Comparison of ENCODE assay signal across 11 mouse cellular contexts in the genomic region with DNA sequence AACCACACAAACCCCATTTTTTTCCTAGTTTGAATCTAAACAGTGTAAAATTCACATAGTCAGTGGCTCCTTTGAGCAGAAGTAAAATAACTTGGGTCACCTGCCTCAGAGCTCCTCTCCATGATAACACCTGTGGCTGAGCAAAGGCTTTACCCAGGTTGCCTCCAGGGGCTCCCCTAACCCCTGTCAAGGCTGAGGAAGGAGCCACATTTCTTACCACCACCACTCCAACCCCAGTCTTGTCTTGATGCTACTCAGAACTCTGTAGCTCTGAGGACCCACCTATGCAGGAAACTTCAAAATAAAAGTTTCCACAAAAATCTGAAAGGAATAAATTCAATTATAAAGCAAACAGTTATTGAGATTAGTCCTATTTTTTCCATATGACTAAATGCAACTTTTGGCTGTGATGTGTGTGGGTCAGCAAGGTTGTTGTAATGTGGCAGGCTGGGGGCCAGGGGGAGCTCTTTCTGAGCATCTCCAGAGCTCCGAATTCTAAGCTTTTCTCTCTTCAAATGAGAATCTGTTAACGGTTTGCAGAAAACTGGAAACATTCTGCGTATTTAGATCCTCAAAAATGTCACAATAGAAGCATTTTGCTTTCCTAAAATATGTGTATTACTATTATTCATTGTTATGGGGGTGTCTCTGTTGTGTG.
DNase-seq lines count a peak whose midpoint lies in the region; ATAC-seq and TF ChIP-seq lines count a peak whose summit lies in the region.
"Had no signal": no experiment of that assay in that cellular context is flagged by ENCODE, and none has a peak within 500 bp of the region (broad histone marks: within the 10 kb centered on the region; RNA-seq: fewer than 3 reads in every experiment).

No protein-coding gene starts in this region.

- no peaks in the 10 kb centered on the region for H3K4me1 ChIP-seq in heart, embryonic 11.5 days (ENCODE audit: control insufficient read depth, insufficient read depth, low read length)
- no peaks in the 10 kb centered on the region; the same call in 1 of the 2 replicates for H3K4me1 ChIP-seq in spleen, adult 2 months (ENCODE audit: control insufficient read depth, insufficient read depth, insufficient read length)
- no peaks in the 10 kb centered on the region for H3K4me1 ChIP-seq in embryonic facial prominence, embryonic 11.5 days (ENCODE audit: control insufficient read depth, insufficient read depth, low read length)
- H3K4me1 ChIP-seq: limb, embryonic 13.5 days; stomach, embryonic 15.5 days had no signal

- no peaks in the 10 kb centered on the region for H3K27me3 ChIP-seq in heart, embryonic 11.5 days (ENCODE audit: control insufficient read depth, insufficient read depth, low read length)
- no peaks in the 10 kb centered on the region for H3K27me3 ChIP-seq in spleen, adult 2 months (ENCODE audit: control insufficient read depth, insufficient read depth, low read length)
- H3K27me3 ChIP-seq in embryonic facial prominence, embryonic 11.5 days (ENCODE audit: control insufficient read depth, insufficient read depth, low read length), result no peaks in the 10 kb centered on the region
- H3K27me3 ChIP-seq: limb, embryonic 13.5 days; stomach, embryonic 15.5 days had no signal

- no peak for ATAC-seq in heart, embryonic 11.5 days (replicated peaks; ENCODE audit: insufficient number of reproducible peaks, low FRiP score, low TSS enrichment)
- ATAC-seq in embryonic facial prominence, embryonic 11.5 days (replicated peaks; ENCODE audit: insufficient number of reproducible peaks, low FRiP score, low TSS enrichment, low read depth), result no peak
- no peak for ATAC-seq in frontal cortex, adult (ENCODE audit: low TSS enrichment)

- 67% methylated on average over 3 of the region's 3 CpGs for WGBS in heart, embryonic 11.5 days (ENCODE audit: insufficient replicate concordance)
- WGBS in spleen, adult 2 months, result 74% methylated on average over 3 of the region's 3 CpGs
- 66% methylated on average over 3 of the region's 3 CpGs for WGBS in embryonic facial prominence, embryonic 11.5 days

- peak; percentile 9 for DNase-seq in heart, postnatal 4 days
- peak in 1 of 2 experiments; percentile 18 for DNase-seq in spleen, adult 2 months (ENCODE audit: low read depth in 1 of 2, low spot score in 2 of 2)
- DNase-seq in spleen, adult 12 weeks (ENCODE audit: low spot score), result no peak
- peak; percentile 12 for DNase-seq in embryonic facial prominence, embryonic 11.5 days (ENCODE audit: low spot score)
- DNase-seq in MN1 (ENCODE audit: low spot score), result no peak
- no peak for DNase-seq in cerebellum, adult 11 months

- no peaks in the 10 kb centered on the region for H3K36me3 ChIP-seq in heart, embryonic 11.5 days (ENCODE audit: control insufficient read depth, insufficient read depth, low read length)
- H3K36me3 ChIP-seq in spleen, adult 2 months (ENCODE audit: control insufficient read depth, insufficient read depth, low read length), result no peaks in the 10 kb centered on the region
- H3K36me3 ChIP-seq in embryonic facial prominence, embryonic 11.5 days (replicated peaks; ENCODE audit: control insufficient read depth, insufficient read depth, low read depth, low read length), result no peaks in the 10 kb centered on the region
- H3K36me3 ChIP-seq: limb, embryonic 13.5 days; stomach, embryonic 15.5 days had no signal

- no peak overlapping the region for H3K4me3 ChIP-seq in heart, embryonic 11.5 days (ENCODE audit: low read depth, low read length)
- no peak overlapping the region for H3K4me3 ChIP-seq in spleen, adult 2 months (ENCODE audit: extremely low read depth, insufficient read depth, insufficient read length)
- no peak overlapping the region for H3K4me3 ChIP-seq in embryonic facial prominence, embryonic 11.5 days (ENCODE audit: low read depth, low read length)
- H3K4me3 ChIP-seq: erythroblast, embryonic 14.5 days; limb, embryonic 13.5 days; stomach, embryonic 15.5 days had no signal

- H3K27ac ChIP-seq in heart, embryonic 11.5 days (ENCODE audit: low read depth, low read length), result no peak overlapping the region
- no peak overlapping the region for H3K27ac ChIP-seq in spleen, adult 2 months (ENCODE audit: insufficient read depth, low read length)
- H3K27ac ChIP-seq in embryonic facial prominence, embryonic 11.5 days (replicated peaks; ENCODE audit: low read depth, low read length), result no peak overlapping the region
- H3K27ac ChIP-seq: limb, embryonic 13.5 days; stomach, embryonic 15.5 days had no signal

- no peak overlapping the region for H3K9ac ChIP-seq in heart, embryonic 11.5 days (ENCODE audit: low read depth, low read length)
- no peak overlapping the region for H3K9ac ChIP-seq in embryonic facial prominence, embryonic 11.5 days (replicated peaks; ENCODE audit: low read length)
- H3K9ac ChIP-seq: limb, embryonic 13.5 days; stomach, embryonic 15.5 days had no signal

- no peaks in the 10 kb centered on the region for H3K9me3 ChIP-seq in heart, embryonic 11.5 days (replicated peaks; ENCODE audit: control insufficient read depth, low read length)
- H3K9me3 ChIP-seq in embryonic facial prominence, embryonic 11.5 days (replicated peaks; ENCODE audit: control insufficient read depth, low read length), result no peaks in the 10 kb centered on the region
- H3K9me3 ChIP-seq: limb, embryonic 13.5 days; stomach, embryonic 15.5 days had no signal

- peak; percentile 4; the same call in 1 of the 2 replicates for TF ChIP-seq CTCF in spleen, adult 2 months (IDR thresholded peaks at IDR 0.05; ENCODE audit: extremely low read depth, insufficient read depth, insufficient read length, insufficient replicate concordance)

- no peak overlapping the region for H3K4me2 ChIP-seq in heart, embryonic 11.5 days
- no peak overlapping the region for H3K4me2 ChIP-seq in embryonic facial prominence, embryonic 11.5 days (ENCODE audit: low read depth, low read length)
- H3K4me2 ChIP-seq: limb, embryonic 13.5 days; stomach, embryonic 15.5 days had no signal

- no peak for TF ChIP-seq POLR2A in spleen, adult 2 months (IDR thresholded peaks at IDR 0.05; ENCODE audit: low read depth, low read length)

Comparison
In these comparisons a context has a peak if more than half of its experiments do, and no peak if none do; other contexts are left out.
1. DNase-seq: peak in heart, postnatal 4 days (single experiment) and embryonic facial prominence, embryonic 11.5 days (single experiment); none in spleen, adult 12 weeks (single experiment), MN1 (single experiment) and cerebellum, adult 11 months (single experiment).